Mouse (Mus musculus) cortical plate, adult 2 months (tissue): ENCODE results near the gene Abcc2. TPM values are rescaled to one million over a fixed set of nuclear protein-coding genes. Genes with fewer than 3 reads are reported as not detected.

Source experiments
- H3K27ac ChIP-seq: fragments of 200-500 bp; 2 replicates; pipeline ENCODE4 v1.5.1; 2012; ENCODE audit warnings: low read length, control low read depth, inconsistent platforms; ENCODE audit not compliant: insufficient read depth
- H3K4me1 ChIP-seq: fragments of 200-500 bp; 2 replicates; pipeline ENCODE4 v1.6.1; 2011; ENCODE audit warnings: low read length; ENCODE audit not compliant: control insufficient read depth, insufficient read depth
- H3K4me3 ChIP-seq: fragments of 200-500 bp; 2 replicates; pipeline ENCODE4 v1.5.1; 2011; ENCODE audit warnings: mild to moderate bottlenecking, low read length, control low read depth; ENCODE audit not compliant: insufficient read depth
- CTCF ChIP-seq: fragments of 200-500 bp; IDR thresholded peaks from 2 replicates; pipeline ENCODE4 v1.5.1; 2011; ENCODE audit warnings: mild to moderate bottlenecking, control low read depth, low read length; ENCODE audit not compliant: insufficient read depth; ENCODE audit errors: extremely low read depth
- POLR2A ChIP-seq: fragments of 200-500 bp; IDR thresholded peaks from 2 replicates; pipeline ENCODE4 v1.6.1; 2011; ENCODE audit warnings: mild to moderate bottlenecking, low read length, control low read depth; ENCODE audit not compliant: insufficient read depth; ENCODE audit errors: extremely low read depth
- polyA plus RNA-seq: library from polyadenylated mRNA; depleted of rRNA; stranded (reverse); fragments of >200 nt; gene quantifications from 2 replicates; pipeline ENCODE4 v1.2.3, GENCODE M21; 2012; rRNA removed

Gene Abcc2
- polyA plus RNA-seq, 1 experiment: 0.15 TPM

DNA sequence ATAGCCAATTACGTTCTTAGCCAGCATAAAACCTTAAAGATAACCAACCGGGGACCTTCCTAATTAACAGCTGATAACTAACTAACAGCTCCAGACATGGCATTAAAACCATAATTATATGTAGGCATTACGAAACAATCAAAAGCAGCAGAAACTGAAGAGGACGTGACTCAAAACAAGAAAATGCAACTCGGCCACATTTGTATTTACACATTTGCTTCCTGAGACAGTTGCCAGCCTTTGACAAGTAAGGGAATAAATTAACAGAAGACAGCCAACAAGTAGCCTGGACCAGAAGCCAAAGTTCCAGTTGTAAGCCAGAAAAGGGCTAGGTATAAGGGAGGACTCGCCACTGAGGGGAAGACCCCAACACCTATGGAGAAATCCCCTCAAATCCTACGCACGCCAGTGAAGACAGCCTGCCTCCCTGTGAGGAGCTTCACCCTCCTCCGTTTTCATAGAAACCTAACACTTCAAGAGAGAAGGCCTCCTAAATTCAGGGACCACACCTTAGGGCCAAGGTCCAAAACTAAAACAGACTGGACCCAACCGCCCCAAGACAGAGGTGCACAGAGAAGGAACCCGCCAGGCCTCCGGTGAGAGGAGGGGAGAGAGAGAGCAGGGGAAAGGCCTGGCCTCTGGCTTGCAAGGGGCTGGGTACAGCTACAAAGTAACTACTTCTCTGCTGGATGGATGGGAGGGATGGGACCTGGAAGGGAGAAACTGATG, 104.5 kb downstream of the Abcc2 start:
- H3K27ac ChIP-seq: no peak overlapping the region
- H3K4me3 ChIP-seq: no peak overlapping the region
- no peaks in the 10 kb centered on the region for H3K4me1 ChIP-seq
- TF ChIP-seq CTCF: no peak
- no peak for TF ChIP-seq POLR2A

DNA sequence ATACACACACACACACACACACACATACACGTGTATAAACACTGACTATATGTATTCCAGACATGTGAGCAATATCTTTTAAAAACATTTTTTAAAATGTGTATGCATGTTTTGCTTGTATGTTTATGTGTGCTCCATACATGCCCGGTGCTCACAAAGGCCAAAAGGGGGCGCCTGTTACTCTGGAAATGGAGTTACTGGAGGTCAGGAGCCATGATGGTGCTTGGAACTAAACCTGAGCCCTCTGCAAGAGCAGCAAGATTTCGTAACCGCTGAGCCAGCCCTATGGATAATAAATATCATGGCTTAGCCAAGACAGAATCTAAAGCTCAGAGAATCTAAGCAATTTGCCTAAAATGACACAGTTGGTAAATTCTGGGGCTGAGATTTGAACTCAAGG, 105.2 kb downstream of the Abcc2 start:
- Histone ChIP-seq H3K4me1 (no peaks in the 10 kb centered on the region), H3K4me3 (no peak overlapping the region), H3K27ac (no peak overlapping the region)
- no peak for TF ChIP-seq POLR2A
- no peak for TF ChIP-seq CTCF

- H3K27ac ChIP-seq: no peak overlapping the region
- H3K4me3 ChIP-seq: no peak overlapping the region
- no peaks in the 10 kb centered on the region for H3K4me1 ChIP-seq
- no peak for TF ChIP-seq CTCF
- TF ChIP-seq POLR2A: no peak
Measured at GRCm38 (mm10) chr19:43887725-43888124, 105.7 kb downstream of the Abcc2 start.

Other genes starting within 250 kb of the Abcc2 start
- gene Nkx2-3, start 169.9 kb upstream of the Abcc2 start, polyA plus RNA-seq: not detected in 2 replicates
- gene Slc25a28, start 107.3 kb upstream of the Abcc2 start, polyA plus RNA-seq: 106 and 113 TPM in 2 replicates
- 9.5 and 10.5 TPM in 2 replicates for gene Entpd7, start 92.5 kb upstream of the Abcc2 start, polyA plus RNA-seq
- 8.3 and 9.5 TPM in 2 replicates for gene Cutc, start 29.2 kb upstream of the Abcc2 start, polyA plus RNA-seq
- 14.8 and 15.1 TPM in 2 replicates for gene Cox15, start 29.2 kb upstream of the Abcc2 start, polyA plus RNA-seq
- 11.4 and 11.5 TPM in 2 replicates for gene Dnmbp, start 158.0 kb downstream of the Abcc2 start, polyA plus RNA-seq
- gene Cpn1, start 204.4 kb downstream of the Abcc2 start, polyA plus RNA-seq: 0.06 and 0.31 TPM in 2 replicates
- 0.09 and 0.17 TPM in 2 replicates for gene Cyp2c23, start 247.0 kb downstream of the Abcc2 start, polyA plus RNA-seq